Mouse (Mus musculus): ENCODE measurements around the gene Eftud2. TPM values are rescaled to one million over a fixed set of nuclear protein-coding genes. Genes with fewer than 3 reads are reported as not detected.

The Eftud2 gene
- 116 and 122 TPM in 2 replicates for total RNA-seq (2017)

DNA sequence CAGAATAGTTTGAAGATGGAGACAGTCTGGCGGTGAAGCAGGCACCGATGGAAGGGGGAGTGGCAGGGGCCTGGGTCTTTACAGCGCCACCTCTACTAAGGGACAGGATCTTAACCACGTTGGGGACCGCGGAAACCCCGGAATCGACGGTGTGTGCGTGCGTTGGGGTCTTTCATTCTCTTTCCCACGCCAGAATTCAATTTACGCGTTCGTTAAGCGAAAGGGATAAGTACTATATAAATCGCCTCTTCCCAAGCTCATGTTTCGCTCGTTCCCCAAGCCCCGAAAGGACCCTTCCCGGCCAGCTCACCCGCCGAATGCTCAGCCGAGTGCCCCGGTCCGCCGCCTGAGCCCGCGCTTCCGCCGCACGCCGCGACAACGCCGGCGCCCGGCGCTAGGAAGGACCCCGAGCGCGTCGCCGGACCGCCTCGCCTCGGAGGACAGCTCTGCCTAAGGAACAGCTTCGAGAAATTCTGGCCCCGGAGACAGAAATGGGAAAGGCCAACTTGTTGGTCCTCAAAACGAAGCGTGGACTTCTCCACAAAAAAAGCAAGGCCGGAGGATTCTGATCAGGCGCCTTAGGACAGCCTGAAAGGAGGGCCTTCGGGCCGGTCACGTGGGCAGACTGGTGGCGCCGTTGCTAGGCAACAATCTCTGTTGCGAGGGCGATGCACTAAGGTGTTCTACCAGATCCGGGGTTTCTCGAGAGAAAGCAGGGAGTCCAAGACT, at the start of gene Eftud2, which contains the start of gene Ccdc103:
Eftud2 (minus strand) TSS at position 401 of the 729 bp plus-strand sequence.
Ccdc103 (plus strand) TSS at position 620 of the 729 bp plus-strand sequence.
- peak; percentile 90 for ATAC-seq (replicated peaks in 1 of 2; ENCODE audit: insufficient read depth in 1 of 2, low FRiP score in 2 of 2, low TSS enrichment in 1 of 2, low read depth in 1 of 2, poor library complexity in 2 of 2, severe bottlenecking in 2 of 2)

DNA sequence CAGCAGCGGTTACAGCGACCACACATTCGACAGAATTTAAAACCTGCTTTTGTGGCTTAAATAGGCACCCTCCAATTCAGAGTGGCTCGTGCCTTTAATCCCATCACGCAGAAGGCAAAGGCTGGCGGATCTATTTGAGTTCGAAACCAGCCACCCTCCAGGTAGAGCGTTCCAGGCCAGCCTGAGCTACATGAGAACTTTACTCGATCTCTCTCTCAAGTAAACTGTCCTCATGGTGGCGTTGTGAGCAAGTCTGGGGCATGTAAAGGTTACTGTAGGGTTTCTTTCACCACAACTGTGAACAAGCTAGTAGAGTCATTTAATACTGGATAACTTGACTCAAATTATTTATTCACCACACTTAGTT, 44.5 kb upstream of the Eftud2 start:
- ATAC-seq (replicated peaks in 1 of 2; ENCODE audit: insufficient read depth in 1 of 2, low FRiP score in 2 of 2, low TSS enrichment in 1 of 2, low read depth in 1 of 2, poor library complexity in 2 of 2, severe bottlenecking in 2 of 2): peak; percentile 51 to 59

DNA sequence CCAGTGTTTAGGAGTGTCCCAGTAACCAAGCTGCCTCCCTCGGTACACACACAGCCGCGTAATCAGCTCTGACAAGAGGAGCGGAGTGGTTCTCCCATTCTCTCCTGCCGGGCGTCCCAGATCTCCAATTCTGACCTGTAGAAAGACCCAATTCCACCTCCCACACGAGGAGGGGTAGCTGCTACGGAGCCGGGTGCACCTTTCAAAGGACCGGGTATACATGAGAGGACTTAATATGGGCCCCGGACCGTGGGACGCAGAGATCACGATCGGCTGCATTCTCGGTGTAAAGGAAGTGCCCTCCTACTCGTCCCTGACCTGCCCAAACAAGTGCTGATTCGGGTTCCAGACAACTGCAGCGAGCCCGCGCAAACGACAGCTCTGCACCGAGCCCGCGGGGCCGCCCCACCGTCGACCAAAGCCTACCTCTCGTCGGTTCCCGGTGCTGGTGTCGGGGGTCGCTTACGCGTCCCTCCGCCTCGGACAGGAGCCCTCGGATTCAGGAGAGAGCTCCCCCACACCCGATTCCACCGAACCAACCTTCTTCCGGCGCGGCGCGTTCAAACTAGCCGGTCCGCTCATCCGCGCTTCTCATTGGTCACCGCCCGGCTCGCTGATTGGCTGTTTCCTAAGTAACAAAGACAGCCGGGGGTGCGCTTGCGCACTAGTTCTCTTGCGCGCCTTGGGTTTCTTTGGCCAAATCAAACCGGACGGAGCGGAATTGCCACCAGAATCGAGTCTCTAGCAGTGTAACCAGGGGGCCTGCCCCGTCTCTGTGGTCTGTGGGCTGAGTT, 44.0 kb upstream of the Eftud2 start, which contains the start of gene Kif18b:
Kif18b (minus strand) TSS at position 568 of the 794 bp plus-strand sequence.
- peak; percentile 96 to 98 for ATAC-seq (replicated peaks in 1 of 2; ENCODE audit: insufficient read depth in 1 of 2, low FRiP score in 2 of 2, low TSS enrichment in 1 of 2, low read depth in 1 of 2, poor library complexity in 2 of 2, severe bottlenecking in 2 of 2)

GRCm38 (mm10) chr11:102921491-102921890, 40.7 kb upstream of the Eftud2 start:
- no peak for ATAC-seq (replicated peaks in 1 of 2; ENCODE audit: insufficient read depth in 1 of 2, low FRiP score in 2 of 2, low TSS enrichment in 1 of 2, low read depth in 1 of 2, poor library complexity in 2 of 2, severe bottlenecking in 2 of 2)

DNA sequence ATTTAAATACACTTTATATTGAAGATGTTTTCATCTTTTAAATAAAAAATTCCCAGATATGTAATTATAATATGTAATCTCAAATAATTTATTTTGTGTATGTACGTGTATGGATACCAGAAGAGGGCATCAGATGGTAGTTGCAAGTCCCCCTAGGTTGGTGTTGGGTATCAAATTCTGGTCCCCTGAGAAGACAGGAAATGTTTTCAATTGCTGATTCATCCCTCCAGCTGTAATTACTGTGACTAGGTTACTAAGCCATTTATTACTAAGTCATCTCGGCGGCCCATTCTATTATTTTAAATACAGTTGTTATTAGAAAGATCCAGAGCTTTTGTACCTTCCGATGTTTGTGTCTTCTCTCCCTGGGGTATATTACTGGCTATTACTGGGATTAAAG, 37.3 kb upstream of the Eftud2 start:
- ATAC-seq (replicated peaks in 1 of 2; ENCODE audit: insufficient read depth in 1 of 2, low FRiP score in 2 of 2, low TSS enrichment in 1 of 2, low read depth in 1 of 2, poor library complexity in 2 of 2, severe bottlenecking in 2 of 2): no peak

GRCm38 (mm10) chr11:102915380-102915779, 34.6 kb upstream of the Eftud2 start:
- no peak for ATAC-seq (replicated peaks in 1 of 2; ENCODE audit: insufficient read depth in 1 of 2, low FRiP score in 2 of 2, low TSS enrichment in 1 of 2, low read depth in 1 of 2, poor library complexity in 2 of 2, severe bottlenecking in 2 of 2)

DNA sequence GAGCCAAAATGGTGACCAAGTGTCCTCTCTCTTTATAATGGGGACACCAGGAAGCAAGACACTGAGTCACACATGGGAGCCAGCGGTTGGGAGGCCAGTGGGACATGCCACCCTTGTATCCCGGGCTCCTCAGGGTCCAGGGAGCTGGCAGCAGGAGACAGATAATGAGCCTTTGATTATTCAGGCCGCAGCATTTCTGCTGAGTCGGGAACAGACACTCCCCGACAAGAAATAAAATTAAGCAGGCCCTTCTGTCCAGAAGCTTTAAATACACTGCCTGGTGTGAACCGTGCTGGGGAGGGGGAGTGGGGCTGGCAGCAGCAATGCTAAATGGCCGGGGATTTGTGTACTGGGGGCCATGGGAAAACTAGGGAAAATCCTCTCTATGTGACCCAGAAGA, 30.6 kb upstream of the Eftud2 start:
- ATAC-seq (replicated peaks in 1 of 2; ENCODE audit: insufficient read depth in 1 of 2, low FRiP score in 2 of 2, low TSS enrichment in 1 of 2, low read depth in 1 of 2, poor library complexity in 2 of 2, severe bottlenecking in 2 of 2): no peak

DNA sequence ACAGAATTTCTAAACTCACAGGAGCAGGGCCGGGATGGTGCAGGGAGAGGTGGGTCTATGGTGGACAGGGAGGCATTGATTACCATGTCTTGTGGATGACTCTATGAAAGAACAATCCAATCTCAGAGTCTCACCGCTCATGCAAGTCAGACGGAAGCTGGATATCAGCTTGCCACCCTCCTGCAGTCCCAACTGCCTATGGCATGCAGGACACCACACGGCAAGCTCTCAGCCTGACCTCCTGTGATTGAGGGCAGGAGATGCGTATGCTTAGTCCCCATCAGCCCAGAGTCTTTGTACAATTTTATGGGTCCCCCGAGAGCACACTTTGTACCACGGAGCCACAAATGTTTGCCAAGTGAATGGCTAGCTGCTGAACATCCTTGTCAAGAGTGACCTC, 22.9 kb upstream of the Eftud2 start:
- ATAC-seq (replicated peaks in 1 of 2; ENCODE audit: insufficient read depth in 1 of 2, low FRiP score in 2 of 2, low TSS enrichment in 1 of 2, low read depth in 1 of 2, poor library complexity in 2 of 2, severe bottlenecking in 2 of 2): no peak

- no peak for ATAC-seq (replicated peaks in 1 of 2; ENCODE audit: insufficient read depth in 1 of 2, low FRiP score in 2 of 2, low TSS enrichment in 1 of 2, low read depth in 1 of 2, poor library complexity in 2 of 2, severe bottlenecking in 2 of 2)
Measured at GRCm38 (mm10) chr11:102902107-102902506, 21.3 kb upstream of the Eftud2 start.

- no peak for ATAC-seq (replicated peaks in 1 of 2; ENCODE audit: insufficient read depth in 1 of 2, low FRiP score in 2 of 2, low TSS enrichment in 1 of 2, low read depth in 1 of 2, poor library complexity in 2 of 2, severe bottlenecking in 2 of 2)
Measured at GRCm38 (mm10) chr11:102901199-102901598, 20.4 kb upstream of the Eftud2 start.

GRCm38 (mm10) chr11:102900763-102901162, 20.0 kb upstream of the Eftud2 start, which contains the start of gene Gfap:
Gene Gfap (minus strand): TSS chr11:102900912.
- peak; percentile 58 to 76 for ATAC-seq (replicated peaks in 1 of 2; ENCODE audit: insufficient read depth in 1 of 2, low FRiP score in 2 of 2, low TSS enrichment in 1 of 2, low read depth in 1 of 2, poor library complexity in 2 of 2, severe bottlenecking in 2 of 2)

DNA sequence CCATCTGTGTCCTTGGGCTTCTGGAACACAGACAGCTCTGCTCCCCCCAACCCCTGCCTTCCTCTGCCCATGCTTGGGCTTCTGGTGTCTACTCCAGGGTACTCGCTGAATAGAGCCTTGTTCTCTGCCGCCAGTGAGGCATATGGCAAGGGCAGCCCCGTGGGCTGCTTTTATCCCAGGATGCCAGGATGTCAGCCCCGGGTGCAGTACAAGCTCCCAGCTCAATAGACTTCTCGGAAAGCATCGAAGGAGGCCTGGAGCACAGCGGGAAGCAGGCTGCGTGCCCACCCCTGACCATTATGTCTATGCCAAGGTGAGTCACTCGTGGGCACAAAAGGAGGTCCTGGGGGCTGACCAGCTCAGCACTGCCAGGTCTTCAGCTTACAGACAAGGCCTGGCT, 17.6 kb upstream of the Eftud2 start:
- no peak for ATAC-seq (replicated peaks in 1 of 2; ENCODE audit: insufficient read depth in 1 of 2, low FRiP score in 2 of 2, low TSS enrichment in 1 of 2, low read depth in 1 of 2, poor library complexity in 2 of 2, severe bottlenecking in 2 of 2)

DNA sequence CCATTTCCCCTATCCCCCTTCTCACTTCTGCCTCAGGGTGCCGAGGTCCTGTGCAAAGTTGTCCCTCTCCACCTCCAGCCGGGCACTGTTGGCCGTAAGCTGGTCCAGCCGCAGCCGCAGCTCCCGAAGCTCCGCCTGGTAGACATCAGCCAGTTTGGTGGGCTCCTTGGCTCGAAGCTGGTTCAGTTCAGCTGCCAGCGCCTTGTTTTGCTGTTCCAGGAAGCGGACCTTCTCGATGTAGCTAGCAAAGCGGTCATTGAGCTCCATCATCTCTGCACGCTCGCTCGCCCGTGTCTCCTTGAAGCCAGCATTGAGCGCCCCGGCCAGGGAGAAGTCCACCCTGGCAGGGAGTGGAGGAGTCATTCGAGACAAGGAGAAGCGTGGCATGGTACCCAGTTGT, 15.9 kb upstream of the Eftud2 start:
- no peak for ATAC-seq (replicated peaks in 1 of 2; ENCODE audit: insufficient read depth in 1 of 2, low FRiP score in 2 of 2, low TSS enrichment in 1 of 2, low read depth in 1 of 2, poor library complexity in 2 of 2, severe bottlenecking in 2 of 2)

GRCm38 (mm10) chr11:102895779-102896178, 15.0 kb upstream of the Eftud2 start:
- ATAC-seq (replicated peaks in 1 of 2; ENCODE audit: insufficient read depth in 1 of 2, low FRiP score in 2 of 2, low TSS enrichment in 1 of 2, low read depth in 1 of 2, poor library complexity in 2 of 2, severe bottlenecking in 2 of 2): no peak; a peak in 1 of 4 replicates

DNA sequence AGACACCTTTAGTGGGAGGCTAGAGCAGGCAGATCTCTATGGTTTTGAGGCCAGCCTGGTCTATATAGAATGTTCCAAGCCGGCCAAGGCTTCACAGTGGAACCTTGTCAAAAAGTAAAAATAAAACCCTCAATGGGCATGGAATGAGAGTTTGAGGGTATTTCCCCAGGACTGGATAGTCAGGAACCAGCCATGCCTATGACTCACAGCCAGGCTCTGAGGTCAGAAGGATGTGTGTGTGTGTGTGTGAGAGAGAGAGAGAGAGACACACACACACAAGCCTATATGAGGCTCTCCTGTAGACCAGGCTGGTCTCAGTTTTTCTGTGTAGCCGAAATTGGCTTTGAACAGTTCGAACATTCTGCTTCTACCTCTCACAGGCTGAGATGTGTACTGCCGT, 13.9 kb upstream of the Eftud2 start:
- no peak for ATAC-seq (replicated peaks in 1 of 2; ENCODE audit: insufficient read depth in 1 of 2, low FRiP score in 2 of 2, low TSS enrichment in 1 of 2, low read depth in 1 of 2, poor library complexity in 2 of 2, severe bottlenecking in 2 of 2)

GRCm38 (mm10) chr11:102893015-102893651, 12.3 kb upstream of the Eftud2 start:
- peak; percentile 91 to 92 for ATAC-seq (replicated peaks in 1 of 2; ENCODE audit: insufficient read depth in 1 of 2, low FRiP score in 2 of 2, low TSS enrichment in 1 of 2, low read depth in 1 of 2, poor library complexity in 2 of 2, severe bottlenecking in 2 of 2)

- ATAC-seq (replicated peaks in 1 of 2; ENCODE audit: insufficient read depth in 1 of 2, low FRiP score in 2 of 2, low TSS enrichment in 1 of 2, low read depth in 1 of 2, poor library complexity in 2 of 2, severe bottlenecking in 2 of 2): no peak
Measured at GRCm38 (mm10) chr11:102890096-102890495, 9.3 kb upstream of the Eftud2 start.

GRCm38 (mm10) chr11:102888135-102888534, 7.3 kb upstream of the Eftud2 start:
- no peak for ATAC-seq (replicated peaks in 1 of 2; ENCODE audit: insufficient read depth in 1 of 2, low FRiP score in 2 of 2, low TSS enrichment in 1 of 2, low read depth in 1 of 2, poor library complexity in 2 of 2, severe bottlenecking in 2 of 2)

Measured in hematopoietic stem cell, adult 5-6 weeks (primary cell).